Mouse (Mus musculus) gastrocnemius, adult 2 months (tissue): ENCODE measurements around the gene Psmb11. TPM values are rescaled to one million over a fixed set of nuclear protein-coding genes. Genes with fewer than 3 reads are reported as not detected.

ENCODE experiments used
- DNase-seq: peaks from one replicate; pipeline ENCODE4 v3.0.0; 2022
- H3K27ac ChIP-seq: fragments of 200-600 bp; 2 replicates; pipeline ENCODE4 v1.8.1; 2022; ENCODE audit warnings: mild to moderate bottlenecking
- H3K4me3 ChIP-seq: fragments of 200-600 bp; 2 replicates; pipeline ENCODE4 v1.8.1; 2022; ENCODE audit warnings: mild to moderate bottlenecking, moderate library complexity
- CTCF ChIP-seq: fragments of 200-600 bp; IDR thresholded peaks from 2 replicates; pipeline ENCODE4 v1.8.1; 2022; ENCODE audit warnings: antibody characterized with exemption, mild to moderate bottlenecking, moderate library complexity
- intact Hi-C: fragments of 180-260 bp; cut with DNase I; formaldehyde crosslinking; loops from one replicate; pipeline ENCODE4 v1.15.1; 2025
- total RNA-seq, 2 experiments: library from RNA; stranded (reverse); gene quantifications; 2 replicates each; pipeline ENCODE4 v1.2.3; 2021

Psmb11 gene
- total RNA-seq, 2 experiments from 2014 or later = not detected

DNA sequence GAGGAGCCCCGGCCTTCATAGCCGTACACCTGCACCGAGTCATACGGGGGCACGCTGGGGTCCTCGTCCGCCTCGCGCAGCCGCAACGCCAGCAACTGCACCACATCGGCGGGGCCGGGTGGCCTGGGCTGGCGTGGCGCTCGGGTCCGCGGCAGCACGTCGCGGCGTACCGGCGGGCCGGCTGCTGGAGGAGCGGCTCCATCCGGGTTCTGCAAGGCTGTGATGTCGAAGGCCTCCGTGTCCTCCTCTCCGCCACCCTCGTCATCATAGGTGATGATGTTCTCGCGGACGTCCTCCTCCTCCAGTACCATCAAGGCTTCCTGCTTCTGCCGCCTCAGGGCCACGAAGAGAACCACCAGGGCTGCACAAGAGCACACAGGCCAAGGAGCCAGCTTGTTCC is 11.0 kb downstream of the Psmb11 start:
- no peak for TF ChIP-seq CTCF
- intact Hi-C loops = no loop called here
- Histone ChIP-seq H3K4me3 (no peak overlapping the region), H3K27ac (no peak overlapping the region)
- DNase-seq = no peak

DNA sequence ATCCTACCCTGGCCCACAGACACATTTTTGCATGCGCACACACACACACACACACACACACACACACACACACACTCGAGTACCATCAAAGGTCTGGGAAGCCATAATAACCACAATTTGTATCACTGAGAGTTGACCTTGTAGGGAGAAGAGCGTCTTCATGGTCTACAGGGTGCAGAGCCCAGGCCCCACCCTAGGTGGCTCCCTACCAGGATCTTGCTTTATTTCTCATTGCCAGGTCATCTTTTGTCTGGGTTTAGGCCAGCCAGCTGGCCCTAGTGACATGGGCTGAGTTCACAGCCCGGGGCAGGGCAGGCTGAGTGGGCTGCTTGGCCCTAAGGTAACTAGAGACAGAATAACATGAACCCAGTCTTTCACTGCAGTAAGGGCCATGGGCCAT is 12.9 kb downstream of the Psmb11 start:
- Histone ChIP-seq H3K4me3 (no peak overlapping the region), H3K27ac (no peak overlapping the region)
- intact Hi-C loops = no loop called here
- DNase-seq = no peak
- peak; percentile 3; the same call in 1 of the 2 replicates for TF ChIP-seq CTCF

GRCm38 (mm10) chr14:54636954-54637353 is 15.7 kb downstream of the Psmb11 start:
- peak; percentile 82 for TF ChIP-seq CTCF

GRCm38 (mm10) chr14:54638210-54638609 is 17.0 kb downstream of the Psmb11 start:
- TF ChIP-seq CTCF = peak; percentile 6; the same call in 1 of the 2 replicates
- DNase-seq = no peak
- intact Hi-C loops = loop anchor here (5.0 kb wide), 1 partner anchor 111 kb away; no protein-coding TSS in a partner anchor
- Histone ChIP-seq H3K27ac (no peak overlapping the region), H3K4me3 (no peak overlapping the region)

More at GRCm38 (mm10) chr14:54636954-54637353, 15.7 kb downstream of the Psmb11 start:
- no peak overlapping the region for H3K27ac ChIP-seq
- H3K4me3 ChIP-seq = no peak overlapping the region
- intact Hi-C loops = loop anchor here (5.0 kb wide), 1 partner anchor 110 kb away; no protein-coding TSS in a partner anchor
- peak; percentile 51 for DNase-seq

- no peak for TF ChIP-seq CTCF
- no peak for DNase-seq
- H3K27ac ChIP-seq = no peak overlapping the region
- intact Hi-C loops = loop anchor here (5.0 to 10.0 kb wide), 2 partner anchors 58 to 415 kb away; no protein-coding TSS in a partner anchor
- no peak overlapping the region for H3K4me3 ChIP-seq
Observed at GRCm38 (mm10) chr14:54640121-54640520, 18.9 kb downstream of the Psmb11 start.

- intact Hi-C loops = loop anchor here (5.0 to 10.0 kb wide), 2 partner anchors 59 to 416 kb away; no protein-coding TSS in a partner anchor
- peak within 1 kb of the TSS; percentile 4; the same call in 1 of the 2 replicates for H3K27ac ChIP-seq
- DNase-seq = no peak
- TF ChIP-seq CTCF = no peak
- H3K4me3 ChIP-seq = peak within 1 kb of the TSS; percentile 76
Observed at GRCm38 (mm10) chr14:54640946-54641304, 19.7 kb downstream of the Psmb11 start, which contains the start of gene Gm17606. Gm17606 (plus strand) TSS chr14:54640952.

GRCm38 (mm10) chr14:54641305-54641969 is 20.2 kb downstream of the Psmb11 start, which contains the start of gene Cdh24:
Cdh24 (minus strand) TSS chr14:54641364.
- intact Hi-C loops = loop anchor here (5.0 to 10.0 kb wide), 2 partner anchors 59 to 417 kb away; no protein-coding TSS in a partner anchor
- TF ChIP-seq CTCF = peak; percentile 85
- Histone ChIP-seq H3K4me3 (peak within 1 kb of the TSS; percentile 76), H3K27ac (peak within 1 kb of the TSS; percentile 4; the same call in 1 of the 2 replicates)
- peak; percentile 91 for DNase-seq

GRCm38 (mm10) chr14:54642224-54642944 is 21.2 kb downstream of the Psmb11 start:
- intact Hi-C loops = loop anchor here (2.0 to 10.0 kb wide), 3 partner anchors 60 to 418 kb away; no protein-coding TSS in a partner anchor
- no peak for TF ChIP-seq CTCF
- Histone ChIP-seq H3K27ac (no peak overlapping the region), H3K4me3 (no peak overlapping the region)
- no peak for DNase-seq

GRCm38 (mm10) chr14:54643011-54643410 is 21.8 kb downstream of the Psmb11 start:
- intact Hi-C loops = loop anchor here (2.0 to 10.0 kb wide), 3 partner anchors 61 to 418 kb away; no protein-coding TSS in a partner anchor
- no peak for TF ChIP-seq CTCF

GRCm38 (mm10) chr14:54644294-54644693 is 23.1 kb downstream of the Psmb11 start:
- DNase-seq = no peak
- intact Hi-C loops = loop anchor here (5.0 to 10.0 kb wide), 2 partner anchors 62 to 419 kb away; no protein-coding TSS in a partner anchor

More at GRCm38 (mm10) chr14:54643011-54643410, 21.8 kb downstream of the Psmb11 start:
- Histone ChIP-seq H3K27ac (no peak overlapping the region), H3K4me3 (no peak overlapping the region)
- DNase-seq = no peak

DNA sequence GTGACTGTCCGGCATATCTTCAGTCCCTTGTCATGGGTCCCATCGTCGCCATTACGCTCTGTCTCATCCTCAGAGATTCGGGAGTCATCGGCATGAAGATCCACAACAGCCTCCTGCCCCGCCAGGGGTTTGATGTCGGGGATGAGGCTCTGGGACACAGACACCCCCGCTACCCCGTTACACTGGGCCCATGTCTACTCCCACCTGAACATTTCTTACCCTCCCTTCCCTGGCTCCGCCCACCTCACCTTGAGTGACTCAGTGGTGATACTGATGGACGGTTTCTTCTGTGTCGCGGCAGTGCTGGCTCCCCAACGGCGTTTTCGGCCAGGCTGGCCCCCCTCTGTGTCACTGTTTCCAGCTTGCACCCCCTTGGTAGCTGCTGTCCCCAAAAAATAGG is 25.2 kb downstream of the Psmb11 start:
- no peak for TF ChIP-seq CTCF
- intact Hi-C loops = loop anchor here (10.0 kb wide), 1 partner anchor 422 kb away; no protein-coding TSS in a partner anchor
- H3K4me3 ChIP-seq = no peak overlapping the region
- no peak overlapping the region for H3K27ac ChIP-seq
- no peak for DNase-seq

More at GRCm38 (mm10) chr14:54644294-54644693, 23.1 kb downstream of the Psmb11 start:
- H3K4me3 ChIP-seq = no peak overlapping the region
- no peak for TF ChIP-seq CTCF
- H3K27ac ChIP-seq = no peak overlapping the region

GRCm38 (mm10) chr14:54646898-54647636 is 25.8 kb downstream of the Psmb11 start:
- intact Hi-C loops = loop anchor here (10.0 kb wide), 1 partner anchor 422 kb away; no protein-coding TSS in a partner anchor
- Histone ChIP-seq H3K27ac (no peak overlapping the region), H3K4me3 (no peak overlapping the region)
- TF ChIP-seq CTCF = peak; percentile 58
- DNase-seq = no peak
